Mouse (Mus musculus): ENCODE data around the gene Arrb1. TPM values are rescaled to one million over a fixed set of nuclear protein-coding genes. Genes with fewer than 3 reads are reported as not detected.
A peak's percentile ranks its signal among the peaks of the same experiment; 100 is the strongest.

Gene Arrb1
- total RNA-seq, 1 experiment from 2014 or later = 48.9 TPM

DNA sequence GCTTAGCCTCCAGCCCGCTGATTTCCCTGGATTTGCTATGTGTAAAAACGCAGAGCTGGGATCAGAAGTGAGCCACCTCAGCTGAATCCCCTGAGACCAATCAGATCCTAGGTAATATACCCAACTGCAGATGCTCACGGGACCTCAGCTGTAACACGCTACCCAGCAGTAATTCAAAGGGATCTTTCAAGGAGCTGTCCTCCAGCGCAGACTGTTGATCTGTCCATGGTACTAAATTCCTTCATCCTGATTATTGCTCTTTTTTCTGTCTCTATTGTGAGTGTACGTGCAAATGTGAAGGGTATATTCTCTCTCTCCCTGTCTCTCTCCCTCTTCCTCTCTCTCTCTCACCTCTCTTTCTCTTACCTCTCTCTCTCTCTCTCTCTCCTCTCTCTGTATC, 97.0 kb downstream of the Arrb1 start:
- no peak for DNase-seq

DNA sequence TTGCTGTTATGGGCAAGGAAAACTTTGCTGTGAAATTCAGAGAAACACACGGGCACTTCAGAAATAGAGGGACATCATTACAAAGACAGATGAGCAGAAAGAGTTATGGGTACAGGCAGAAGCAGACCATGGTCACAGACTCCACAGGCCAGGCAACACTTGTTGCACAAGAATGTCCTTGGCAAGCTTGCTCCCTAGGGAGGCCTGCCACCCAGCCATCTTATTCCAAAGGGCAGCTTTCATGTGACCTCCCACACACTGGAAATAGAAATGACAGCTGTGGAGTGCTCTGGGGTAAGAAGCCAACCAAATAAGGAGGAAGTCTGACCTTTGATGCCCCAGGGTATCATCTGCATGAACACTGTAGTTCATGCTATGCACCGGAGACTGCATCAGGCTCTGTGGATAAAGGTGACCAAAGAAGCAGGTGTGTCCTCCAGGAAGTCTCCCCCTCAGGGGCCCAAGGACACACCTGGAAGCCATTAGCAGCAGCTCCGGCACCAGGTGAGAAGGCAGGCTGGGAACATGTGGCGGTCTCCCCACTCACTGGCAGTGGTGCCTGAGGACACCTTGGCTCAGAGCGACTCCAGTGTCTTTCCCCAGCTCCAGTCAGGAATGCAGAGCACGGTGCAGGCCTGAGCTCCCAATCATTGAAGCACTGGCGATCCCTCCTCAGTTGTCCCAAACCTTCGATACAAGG, 98.8 kb downstream of the Arrb1 start:
- DNase-seq = peak; percentile 80

DNA sequence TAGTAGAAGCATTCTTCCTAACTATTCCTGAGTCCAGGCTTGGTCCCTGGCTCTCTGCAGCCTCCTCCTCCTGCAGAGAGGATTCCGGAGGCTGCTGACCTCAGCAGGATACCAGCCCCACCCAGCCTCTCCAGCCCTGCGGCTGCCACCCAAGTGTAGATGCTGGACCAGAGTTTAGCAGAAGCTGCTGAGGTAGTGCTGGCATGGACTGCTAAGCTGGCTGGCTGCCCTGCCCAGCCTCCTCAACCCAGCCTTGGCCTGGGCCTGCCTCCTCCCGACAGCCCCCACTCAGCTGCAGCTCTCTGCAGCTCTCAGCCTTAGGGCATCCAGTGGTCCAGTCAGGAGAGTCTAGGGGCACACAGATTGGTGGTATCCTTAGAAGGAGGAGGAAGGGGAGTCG, 106.0 kb downstream of the Arrb1 start:
- DNase-seq = peak; percentile 68

DNA sequence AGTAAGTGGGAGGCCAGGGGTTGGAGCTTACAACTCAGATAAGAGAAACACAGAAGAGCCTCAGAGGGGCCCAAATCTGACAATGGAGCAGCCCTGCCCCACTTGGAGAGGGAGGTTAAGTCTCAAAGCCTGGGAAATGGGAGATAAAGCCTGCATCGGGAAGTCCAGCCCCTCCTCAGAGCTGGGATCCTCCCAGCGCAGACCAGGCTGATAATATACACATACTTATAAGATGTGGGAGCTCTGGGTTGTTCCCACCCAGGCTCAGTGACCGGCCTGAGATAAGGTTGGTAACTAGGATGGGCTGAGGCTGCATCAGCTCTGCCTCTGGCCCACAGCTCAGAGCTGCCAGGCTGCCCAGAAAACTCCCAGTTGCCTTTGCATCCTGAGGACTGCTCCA, 106.8 kb downstream of the Arrb1 start:
- no peak for DNase-seq

DNA sequence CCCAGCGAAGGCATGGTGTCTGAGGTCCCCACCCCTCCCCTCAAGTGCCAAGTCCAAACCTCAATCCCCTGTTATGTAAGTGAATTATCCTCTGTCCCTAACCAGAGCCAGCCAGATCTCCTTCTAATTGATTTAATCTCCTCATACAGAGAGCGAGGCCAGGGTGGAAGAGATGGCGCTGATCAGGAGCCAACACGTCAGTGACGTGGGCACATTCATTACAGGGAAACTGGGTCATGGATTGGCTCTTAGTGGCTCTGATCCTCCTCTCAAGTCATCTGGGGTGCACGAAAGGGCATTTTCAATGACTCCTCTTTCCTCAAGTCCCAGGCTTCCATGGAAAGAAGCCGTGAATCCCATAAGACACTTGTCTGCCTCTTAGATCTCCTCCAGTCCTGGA, 109.4 kb downstream of the Arrb1 start:
- no peak for DNase-seq

DNA sequence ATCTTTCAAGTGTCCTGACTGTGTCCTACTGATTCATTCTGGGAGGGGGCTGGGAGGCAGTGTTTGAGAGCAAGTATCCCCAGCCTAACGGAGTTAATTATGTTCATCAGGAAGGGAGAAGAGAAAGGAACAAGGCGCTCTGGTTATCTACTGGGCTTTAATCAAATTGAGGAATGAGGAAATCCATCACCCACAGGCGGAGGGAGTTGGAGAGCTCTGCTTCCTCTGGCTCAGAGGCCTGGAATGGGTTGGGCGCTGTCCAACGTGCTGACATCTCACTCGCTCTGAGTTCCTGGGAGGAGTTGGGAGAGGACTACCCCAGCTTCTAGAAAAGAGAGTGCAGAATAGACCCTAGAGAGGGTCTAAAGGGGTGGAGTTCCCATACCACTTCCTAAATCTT, 113.4 kb downstream of the Arrb1 start:
- peak; percentile 87 for DNase-seq

DNA sequence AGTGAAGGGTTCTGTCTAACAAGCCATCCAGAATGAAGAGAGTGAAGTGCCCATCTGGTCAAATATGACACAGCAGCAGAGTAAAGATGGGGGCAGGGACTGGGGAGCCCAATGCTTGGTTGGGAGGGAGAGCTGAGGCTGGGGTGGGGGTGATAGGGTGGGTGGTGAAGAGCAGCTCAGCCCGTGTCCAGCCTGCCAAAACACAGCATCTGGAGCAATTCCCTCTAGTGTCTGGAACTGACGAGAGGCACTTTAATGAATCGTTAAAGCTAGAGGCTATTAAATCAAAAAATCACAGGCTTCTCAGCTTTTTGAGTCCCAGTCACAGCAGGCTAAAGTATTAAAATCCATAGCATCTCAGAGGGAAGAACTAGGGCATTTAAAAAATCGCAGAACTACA, 114.3 kb downstream of the Arrb1 start:
- DNase-seq = no peak

DNA sequence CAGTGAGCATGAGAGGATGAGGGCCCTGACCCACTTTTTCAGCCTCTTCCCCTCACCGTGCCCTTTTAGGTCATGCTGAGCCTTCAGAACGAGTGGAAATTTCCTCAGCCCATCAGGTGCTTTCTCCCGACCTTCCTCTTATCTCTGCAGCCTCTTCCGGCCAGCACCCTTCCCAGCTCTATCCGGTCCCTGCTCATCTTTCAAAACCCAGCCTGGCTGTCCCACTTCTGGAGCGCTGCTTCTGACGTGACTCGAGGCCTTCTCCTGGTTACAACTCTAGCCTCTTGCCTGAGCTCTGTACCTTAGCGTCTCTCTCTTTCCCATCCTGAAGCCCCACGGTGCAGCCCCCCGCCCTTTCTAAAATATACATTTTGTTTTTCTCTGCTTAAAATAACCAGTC, 119.0 kb downstream of the Arrb1 start:
- peak; percentile 68 for DNase-seq

Small RNA genes lying within 50 kb of the gene (microRNA-seq; reads per million reads assigned to microRNA genes)
- gene Mir326 = 60.1 to 79.6 reads per million in 2 experiments

Other genes starting within 250 kb of the Arrb1 start
- gene Serpinh1, start 182.2 kb upstream of the Arrb1 start, total RNA-seq (2021) = 291 and 364 TPM in 2 replicates
- gene Gdpd5, start 154.1 kb upstream of the Arrb1 start, total RNA-seq (2021) = 10.9 and 11.0 TPM in 2 replicates
- gene Klhl35, start 69.5 kb upstream of the Arrb1 start, total RNA-seq (2021) = 1.3 TPM in 2 replicates
- 563 and 690 TPM in 2 replicates for gene Rps3, start 51.7 kb upstream of the Arrb1 start, total RNA-seq (2021)
- gene Tpbgl, start 91.6 kb downstream of the Arrb1 start, total RNA-seq (2021) = 14.7 and 16.5 TPM in 2 replicates
- gene Slco2b1, start 175.9 kb downstream of the Arrb1 start, total RNA-seq (2021) = 19.8 and 26.8 TPM in 2 replicates
- not detected in 2 replicates for gene Olfr520, start 194.8 kb downstream of the Arrb1 start, total RNA-seq (2021)
- not detected in 2 replicates for gene Olfr521, start 228.0 kb downstream of the Arrb1 start, total RNA-seq (2021)